Mouse (Mus musculus): Measurements from ENCODE around the gene Tmem223. TPM values are rescaled to one million over a fixed set of nuclear protein-coding genes. Genes with fewer than 3 reads are reported as not detected.

Tmem223 gene
- polyA plus RNA-seq (2014; fragmentation: Illumina TruSeq; extraction: RNeasy Lipid Tissue Mini Kit (QIAGEN cat#74804); ENCODE audit: low read depth, low replicate concordance), result 50.0 TPM

GRCm38 (mm10) chr19:8770567-8771270 is at the start of gene Tmem223:
Gene Tmem223, plus strand, starts transcription at chr19:8770996.

GRCm38 (mm10) chr19:8722907-8723573 is 47.8 kb upstream of the Tmem223 start, which contains the start of gene Slc3a2:
Gene Slc3a2, minus strand, starts transcription at chr19:8723369.

GRCm38 (mm10) chr19:8735389-8736159 is 35.2 kb upstream of the Tmem223 start, which contains the start of gene Wdr74:
Gene Wdr74, plus strand, starts transcription at chr19:8735827.

GRCm38 (mm10) chr19:8740603-8741002 is 30.2 kb upstream of the Tmem223 start, which contains the start of gene 1700092M07Rik:
Gene 1700092M07Rik, plus strand, starts transcription at chr19:8740718.

GRCm38 (mm10) chr19:8741243-8741869 is 29.4 kb upstream of the Tmem223 start, which contains the start of gene Stx5a:
Gene Stx5a, plus strand, starts transcription at chr19:8741413.

GRCm38 (mm10) chr19:8756635-8757387 is 14.0 kb upstream of the Tmem223 start, which contains the start of gene Nxf1:
Gene Nxf1, plus strand, starts transcription at chr19:8757073.

GRCm38 (mm10) chr19:8774086-8774835 is 3.5 kb downstream of the Tmem223 start, which contains the start of gene Tmem179b:
Gene Tmem179b, minus strand, starts transcription at chr19:8774467.

GRCm38 (mm10) chr19:8786008-8786781 is 15.4 kb downstream of the Tmem223 start, which contains the start of gene Taf6l:
Gene Taf6l, minus strand, starts transcription at chr19:8786417.

GRCm38 (mm10) chr19:8798264-8798946 is 27.6 kb downstream of the Tmem223 start, which contains the start of gene Polr2g:
Gene Polr2g, minus strand, starts transcription at chr19:8798577.

GRCm38 (mm10) chr19:8802130-8802821 is 31.5 kb downstream of the Tmem223 start, which contains the start of gene Zbtb3:
Gene Zbtb3, plus strand, starts transcription at chr19:8802555.

GRCm38 (mm10) chr19:8818801-8819595 is 48.2 kb downstream of the Tmem223 start, which contains the start of gene Ttc9c:
Gene Ttc9c, minus strand, starts transcription at chr19:8819333.

GRCm38 (mm10) chr19:8819596-8820423 is 49.0 kb downstream of the Tmem223 start, which contains the start of gene Hnrnpul2:
Gene Hnrnpul2, plus strand, starts transcription at chr19:8820010.

Data from adrenal gland, adult 10 weeks (tissue).